Mouse (Mus musculus): ENCODE measurements around the gene Il3.

DNA sequence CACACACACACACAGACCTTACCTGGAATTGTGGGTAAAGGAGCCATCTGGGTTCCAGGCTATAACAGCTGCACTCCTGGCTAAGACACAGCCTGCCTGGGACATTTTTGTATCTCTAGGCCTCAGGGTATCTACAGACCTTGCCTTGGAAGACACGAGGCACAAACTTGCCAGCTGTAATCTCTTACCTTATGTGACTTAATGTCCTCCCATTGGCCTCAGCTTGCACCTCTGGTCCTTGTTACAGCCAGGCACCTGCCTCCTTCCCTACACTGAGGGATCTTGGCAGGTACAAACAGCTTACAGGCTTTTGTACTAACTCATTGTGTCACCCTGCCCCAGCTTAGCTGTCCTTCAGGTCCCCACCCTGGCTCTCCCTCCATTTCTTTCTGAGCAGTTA, 45.5 kb upstream of the Il3 start:
- TF ChIP-seq CTCF (IDR thresholded peaks at IDR 0.05; ENCODE audit: extremely low read depth, insufficient read depth, low read length): no peak
- TF ChIP-seq POLR2A (IDR thresholded peaks at IDR 0.05; ENCODE audit: extremely low read depth, insufficient read depth, low read length): no peak
